Mouse (Mus musculus) E14TG2a.4 (cell line): ENCODE measurements around the gene Flt1.

Experiments
- CTCF ChIP-seq: conservative IDR thresholded peaks from 2 replicates; pipeline ENCODE4 v1.5.1; 2014; ENCODE audit warnings: low read length
- POU5F1 ChIP-seq: IDR thresholded peaks from 2 replicates; pipeline ENCODE4 v1.6.1; 2014; ENCODE audit warnings: low read length, borderline replicate concordance

GRCm38 (mm10) chr5:147616450-147616849, 109.4 kb downstream of the Flt1 start:
- TF ChIP-seq CTCF: no peak
- no peak for TF ChIP-seq POU5F1
